8 mouse cellular contexts compared by ENCODE assay signal in the genomic region with DNA sequence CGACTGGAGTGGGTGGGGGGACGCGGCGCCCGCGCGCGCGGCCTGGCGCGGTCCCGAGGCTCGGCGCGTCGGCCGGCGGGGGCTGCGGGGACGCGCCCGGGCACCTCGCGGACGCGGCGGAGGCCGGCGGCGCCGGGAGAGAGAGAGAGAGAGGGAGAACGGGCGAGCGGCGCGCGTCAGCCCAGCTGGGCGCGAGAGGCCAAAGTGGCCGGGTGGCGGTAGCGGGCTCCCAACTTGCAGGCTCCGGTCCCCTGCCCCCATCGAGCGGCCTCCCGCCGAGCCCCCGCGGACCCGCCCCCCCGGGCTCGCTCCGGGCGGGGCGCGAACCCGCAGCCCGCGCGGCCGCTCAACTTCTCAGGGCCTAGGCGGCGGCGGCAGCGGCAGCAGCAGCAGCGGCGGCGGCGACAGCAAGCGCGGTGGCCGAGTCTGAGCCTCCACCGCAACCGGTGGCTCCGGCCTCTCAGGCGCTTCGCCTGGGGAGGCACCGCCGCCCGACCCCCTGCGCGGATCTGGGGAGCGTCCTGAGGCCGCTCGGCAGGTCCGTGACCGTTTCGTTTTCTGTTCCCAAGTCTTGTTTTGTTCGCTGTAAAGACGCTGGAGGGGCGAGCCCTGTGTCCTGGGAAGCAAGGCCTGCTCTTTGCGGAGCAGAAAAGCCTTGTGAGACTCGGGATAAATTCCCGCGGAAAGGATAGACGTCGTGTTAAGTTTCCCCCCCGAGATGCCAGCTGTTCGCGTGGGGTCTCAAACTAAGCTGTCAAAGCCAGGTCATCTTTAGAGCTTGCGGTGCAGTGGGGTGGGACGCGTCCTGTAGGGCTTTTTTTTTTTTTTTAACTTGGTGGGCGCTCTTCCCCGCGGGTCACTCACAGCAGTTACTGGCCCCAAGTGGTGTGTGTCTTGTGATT. TPM values are rescaled to one million over a fixed set of nuclear protein-coding genes. Genes with fewer than 3 reads are reported as not detected.
DNase-seq lines count a peak whose midpoint lies in the region; ATAC-seq and TF ChIP-seq lines count a peak whose summit lies in the region.

No protein-coding gene starts in this region.

- under 1% methylated on average over 105 of the region's 106 CpGs for WGBS in embryonic facial prominence, embryonic 10.5 days
- 1% methylated on average over 59 of the region's 106 CpGs for WGBS in intestine, postnatal 0 days
- under 1% methylated on average over 86 of the region's 106 CpGs for WGBS in liver, adult 2 months
- WGBS in midbrain, embryonic 16.5 days = under 1% methylated on average over 69 of the region's 106 CpGs

- peaks cover 17% of the 10 kb centered on the region for H3K4me1 ChIP-seq in embryonic facial prominence, embryonic 10.5 days
- no peaks in the 10 kb centered on the region for H3K4me1 ChIP-seq in intestine, postnatal 0 days (replicated peaks; ENCODE audit: control insufficient read depth, insufficient read depth, low read length)
- peaks cover 4% of the 10 kb centered on the region; the same call in 1 of the 2 replicates for H3K4me1 ChIP-seq in liver, adult 2 months (ENCODE audit: control insufficient read depth, insufficient read depth, low read length)
- peaks cover 11% of the 10 kb centered on the region for H3K4me1 ChIP-seq in midbrain, embryonic 16.5 days (ENCODE audit: control insufficient read depth, insufficient read depth, low read length)

- no peaks in the 10 kb centered on the region for H3K9me3 ChIP-seq in embryonic facial prominence, embryonic 10.5 days
- no peaks in the 10 kb centered on the region for H3K9me3 ChIP-seq in intestine, postnatal 0 days (ENCODE audit: control insufficient read depth)
- no peaks in the 10 kb centered on the region for H3K9me3 ChIP-seq in midbrain, embryonic 16.5 days (replicated peaks; ENCODE audit: control insufficient read depth, low read length, poor library complexity, severe bottlenecking)

- ATAC-seq in intestine, postnatal 0 days = peak; percentile 65
- peak; percentile 41; the same call in 1 of the 2 replicates for ATAC-seq in midbrain, embryonic 16.5 days

- H3K36me3 ChIP-seq in embryonic facial prominence, embryonic 10.5 days (replicated peaks) = no peaks in the 10 kb centered on the region
- H3K36me3 ChIP-seq in intestine, postnatal 0 days (ENCODE audit: control insufficient read depth, insufficient read depth) = no peaks in the 10 kb centered on the region
- H3K36me3 ChIP-seq in liver, adult 2 months (ENCODE audit: control insufficient read depth, insufficient read depth, low read length) = no peaks in the 10 kb centered on the region
- H3K36me3 ChIP-seq in midbrain, embryonic 16.5 days (ENCODE audit: control insufficient read depth, insufficient read depth, low read length) = no peaks in the 10 kb centered on the region
- no peaks in the 10 kb centered on the region for H3K36me3 ChIP-seq in splenic B cell, adult 2 months (ENCODE audit: control insufficient read depth, insufficient read depth, low read length, poor library complexity, severe bottlenecking)

- no peak for TF ChIP-seq CTCF in intestine, postnatal 0 days (IDR thresholded peaks at IDR 0.05; ENCODE audit: low read depth)
- no peak for TF ChIP-seq CTCF in liver, adult 2 months (IDR thresholded peaks at IDR 0.05; ENCODE audit: low read depth, low read length)

- TF ChIP-seq POLR2A in liver, adult 2 months (IDR thresholded peaks at IDR 0.05; ENCODE audit: extremely low read depth, insufficient read depth, low read length) = no peak

- peaks cover 23% of the 10 kb centered on the region for H3K27me3 ChIP-seq in embryonic facial prominence, embryonic 10.5 days (replicated peaks; ENCODE audit: low read depth, poor library complexity, severe bottlenecking)
- no peaks in the 10 kb centered on the region for H3K27me3 ChIP-seq in intestine, postnatal 0 days (replicated peaks; ENCODE audit: control insufficient read depth, insufficient read depth, low read length)
- H3K27me3 ChIP-seq in liver, adult 2 months (ENCODE audit: control insufficient read depth, insufficient read depth, low read length) = no peaks in the 10 kb centered on the region
- H3K27me3 ChIP-seq in midbrain, embryonic 16.5 days (ENCODE audit: control insufficient read depth, insufficient read depth, low read depth, low read length) = no peaks in the 10 kb centered on the region
- H3K27me3 ChIP-seq in splenic B cell, adult 2 months (ENCODE audit: control insufficient read depth, insufficient read depth, low read length, poor library complexity, severe bottlenecking) = no peaks in the 10 kb centered on the region

- peak; percentile 86 for DNase-seq in A20 (ENCODE audit: low read depth, low spot score)
- peak; percentile 41 for DNase-seq in adipocyte (ENCODE audit: low spot score)
- peak; percentile 82 for DNase-seq in embryonic facial prominence, embryonic 10.5 days (ENCODE audit: low spot score)
- peak; percentile 93 for DNase-seq in heart, adult 11 months
- DNase-seq in liver, adult 2 months (ENCODE audit: extremely low read depth, low read depth, low spot score) = peak; percentile 42
- DNase-seq in splenic B cell, adult 2 months (ENCODE audit: low read depth, low spot score) = peak; percentile 49

- H3K4me3 ChIP-seq in embryonic facial prominence, embryonic 10.5 days = peak overlapping the region; percentile 90
- peak overlapping the region; percentile 70 for H3K4me3 ChIP-seq in intestine, postnatal 0 days (ENCODE audit: low read depth, low read length)
- peak overlapping the region; percentile 62 for H3K4me3 ChIP-seq in liver, adult 2 months (ENCODE audit: insufficient read depth, low read depth, low read length)
- peak overlapping the region; percentile 92 for H3K4me3 ChIP-seq in midbrain, embryonic 16.5 days (ENCODE audit: low read depth, low read length)

- peak overlapping the region; percentile 94 for H3K27ac ChIP-seq in embryonic facial prominence, embryonic 10.5 days (replicated peaks)
- peak overlapping the region; percentile 93 for H3K27ac ChIP-seq in intestine, postnatal 0 days (ENCODE audit: low read depth, low read length)
- H3K27ac ChIP-seq in liver, adult 2 months (replicated peaks; ENCODE audit: insufficient read depth, low read depth, low read length) = peak overlapping the region; percentile 82
- H3K27ac ChIP-seq in midbrain, embryonic 16.5 days (ENCODE audit: low read length) = peak overlapping the region; percentile 94

- H3K9ac ChIP-seq in intestine, postnatal 0 days (ENCODE audit: low read depth, low read length) = peak overlapping the region; percentile 84
- peak overlapping the region; percentile 93 for H3K9ac ChIP-seq in liver, adult 2 months (ENCODE audit: low read depth, low read length)
- peak overlapping the region; percentile 92 for H3K9ac ChIP-seq in midbrain, embryonic 16.5 days (ENCODE audit: low read depth, low read length)

- H3K4me2 ChIP-seq in intestine, postnatal 0 days (replicated peaks; ENCODE audit: low read depth) = peak overlapping the region; percentile 94
- peak overlapping the region; percentile 79 for H3K4me2 ChIP-seq in midbrain, embryonic 16.5 days (ENCODE audit: low read length)

- peaks cover 7% of the 10 kb centered on the region; the same call in 1 of the 2 replicates for H3K79me2 ChIP-seq in liver, adult 2 months (ENCODE audit: control insufficient read depth, insufficient read depth, low read length)

RNA-seq across cellular contexts. Expression of a gene that starts 1.7 kb away (rescaled TPM):
- polyA plus RNA-seq in embryonic facial prominence, embryonic 10.5 days (2016; fragmentation: Nextera tagmentation; extraction: Ambion mirVana) = 17.0 and 18.5 TPM in 2 replicates
- polyA plus RNA-seq in intestine, postnatal 0 days (2015; fragmentation: Nextera tagmentation; extraction: Ambion mirVana) = 11.4 and 14.6 TPM in 2 replicates
- 11.1 and 11.2 TPM in 2 replicates for total RNA-seq in liver, adult 2 months (2014; rRNA removed)
- 1.6 and 2.1 TPM in 2 replicates for polyA plus RNA-seq in liver, adult 2 months (2012; rRNA removed)
- polyA plus RNA-seq in midbrain, embryonic 16.5 days (2015; fragmentation: Nextera tagmentation; extraction: Ambion mirVana) = 17.4 and 21.7 TPM in 2 replicates

Comparison
In these comparisons a context has a peak if more than half of its experiments do, and no peak if none do; other contexts are left out.
1. Peak in every context shown above with its lines: DNase-seq, ATAC-seq, H3K4me3 ChIP-seq and H3K27ac ChIP-seq.
2. DNase-seq: peak in every context shown above with its lines; median percentile 93 in heart, adult 11 months; 86 in A20; 82 in embryonic facial prominence, embryonic 10.5 days; 49 in splenic B cell, adult 2 months; 42 in liver, adult 2 months; 41 in adipocyte.